Mouse (Mus musculus) limb, embryonic 14.5 days (tissue): ENCODE measurements at regions not wholly inside any gene's neighbourhood (a gene's known extent, or its start where the extent isn't known, plus 50 kb on each side); places are given as distances from the start of the nearest gene placed in this dataset.

Experiments
- ATAC-seq: fragments of 200-750 bp; cut with Nextera tagmentation; 2 replicates; pipeline ENCODE4 v1.8.0; 2017; ENCODE audit warnings: low read depth, moderate number of reproducible peaks, moderate TSS enrichment; ENCODE audit not compliant: low FRiP score
- DNase-seq: peaks from one replicate; pipeline ENCODE4 v3.0.0-alpha.2; 2015; ENCODE audit warnings: low spot score
- H3K27ac ChIP-seq: fragments of 300-500 bp; sonication (generic); replicated peaks from 2 replicates; pipeline ENCODE4 v1.5.1; 2014; ENCODE audit warnings: low read depth, mild to moderate bottlenecking, low read length, moderate library complexity, mixed read lengths
- H3K27me3 ChIP-seq: fragments of 300-500 bp; sonication (generic); 2 replicates; pipeline ENCODE4 v1.6.1; 2014; ENCODE audit warnings: low read length, mixed read lengths; ENCODE audit not compliant: control insufficient read depth, insufficient read depth
- H3K36me3 ChIP-seq: fragments of 300-500 bp; sonication (generic); 2 replicates; pipeline ENCODE4 v1.6.1; 2014; ENCODE audit warnings: mild to moderate bottlenecking, low read length, moderate library complexity, mixed read lengths; ENCODE audit not compliant: control insufficient read depth, insufficient read depth
- H3K4me1 ChIP-seq: fragments of 300-500 bp; sonication (generic); 2 replicates; pipeline ENCODE4 v1.6.1; 2014; ENCODE audit warnings: antibody characterized with exemption, low read length, mixed read lengths; ENCODE audit not compliant: control insufficient read depth, insufficient read depth
- H3K4me2 ChIP-seq: fragments of 300-500 bp; sonication (generic); replicated peaks from 2 replicates; pipeline ENCODE4 v1.6.1; 2014; ENCODE audit warnings: low read depth, mild to moderate bottlenecking, low read length, moderate library complexity; ENCODE audit not compliant: severe bottlenecking
- H3K4me3 ChIP-seq: fragments of 300-500 bp; sonication (generic); replicated peaks from 2 replicates; pipeline ENCODE4 v1.5.1; 2014; ENCODE audit warnings: low read length
- H3K9ac ChIP-seq: fragments of 300-500 bp; sonication (generic); 2 replicates; pipeline ENCODE4 v1.6.1; 2014; ENCODE audit warnings: mild to moderate bottlenecking, low read depth, low read length, moderate library complexity; ENCODE audit not compliant: severe bottlenecking
- H3K9me3 ChIP-seq: fragments of 300-500 bp; sonication (generic); 2 replicates; pipeline ENCODE4 v1.6.1; 2016; ENCODE audit warnings: low read length; ENCODE audit not compliant: control insufficient read depth
- POLR2A ChIP-seq: fragments of 200-500 bp; IDR thresholded peaks from 2 replicates; pipeline ENCODE4 v1.8.0; 2012; ENCODE audit warnings: inconsistent platforms, mild to moderate bottlenecking, moderate library complexity, borderline replicate concordance; ENCODE audit not compliant: insufficient read depth, insufficient read length; ENCODE audit errors: extremely low read depth
- WGBS: fragments of 180-500 bp; shearing (Covaris S2); extraction: QIAGEN DNeasy Blood & Tissue Kit; methylation state at CpG from one replicate; pipeline ENCODE4 v1.1.7; 2014; 5-methylcytosine and 5-hydroxymethylcytosine counted together

DNA sequence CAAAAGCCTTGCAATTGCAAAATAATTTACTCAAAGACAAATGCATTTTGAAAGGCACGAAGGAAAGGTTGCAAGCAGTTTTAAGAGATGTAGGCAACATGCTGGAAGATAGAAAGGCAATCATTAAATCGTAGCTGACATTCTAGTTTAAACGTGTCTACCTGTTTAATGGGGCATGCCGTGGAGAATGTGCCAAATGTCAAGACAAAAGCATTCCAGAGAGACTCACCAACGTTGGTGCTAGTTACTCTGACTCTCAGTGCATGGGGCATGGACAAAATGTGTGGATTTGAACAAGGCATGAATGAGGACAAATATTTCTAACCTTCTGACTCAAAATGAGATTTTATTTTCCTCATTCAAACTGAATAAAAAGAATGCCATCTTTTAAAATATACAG is 586.3 kb downstream of the Slitrk6 start:
- Histone ChIP-seq H3K27me3 (no peaks in the 10 kb centered on the region), H3K9me3 (no peaks in the 10 kb centered on the region), H3K4me2 (no peak overlapping the region), H3K9ac (no peak overlapping the region), H3K27ac (no peak overlapping the region), H3K36me3 (no peaks in the 10 kb centered on the region), H3K4me1 (no peaks in the 10 kb centered on the region), H3K4me3 (no peak overlapping the region)
- WGBS: 47% methylated on average over 5 of the region's 5 CpGs
- DNase-seq (no peak), ATAC-seq (no peak)
- TF ChIP-seq POLR2A: no peak

- DNase-seq: peak; percentile 21
- Histone ChIP-seq H3K27ac (no peak overlapping the region), H3K4me2 (no peak overlapping the region), H3K4me1 (no peaks in the 10 kb centered on the region), H3K27me3 (no peaks in the 10 kb centered on the region), H3K9ac (no peak overlapping the region), H3K9me3 (no peaks in the 10 kb centered on the region), H3K4me3 (no peak overlapping the region), H3K36me3 (no peaks in the 10 kb centered on the region)
- WGBS: 50% methylated on average over 5 of the region's 5 CpGs
- no peak for ATAC-seq
- TF ChIP-seq POLR2A: no peak
Observed at GRCm38 (mm10) chr14:110128265-110128664, 626.7 kb downstream of the Slitrk6 start.

- Histone ChIP-seq H3K4me3 (no peak overlapping the region), H3K4me1 (no peaks in the 10 kb centered on the region), H3K9ac (no peak overlapping the region), H3K4me2 (no peak overlapping the region), H3K9me3 (no peaks in the 10 kb centered on the region), H3K36me3 (no peaks in the 10 kb centered on the region), H3K27me3 (no peaks in the 10 kb centered on the region), H3K27ac (no peak overlapping the region)
- DNase-seq: peak; percentile 54
- 20% methylated on average over 6 of the region's 6 CpGs for WGBS
- ATAC-seq: peak; percentile 67
- no peak for TF ChIP-seq POLR2A
Observed at GRCm38 (mm10) chr14:110125936-110126710, 628.8 kb downstream of the Slitrk6 start.

DNA sequence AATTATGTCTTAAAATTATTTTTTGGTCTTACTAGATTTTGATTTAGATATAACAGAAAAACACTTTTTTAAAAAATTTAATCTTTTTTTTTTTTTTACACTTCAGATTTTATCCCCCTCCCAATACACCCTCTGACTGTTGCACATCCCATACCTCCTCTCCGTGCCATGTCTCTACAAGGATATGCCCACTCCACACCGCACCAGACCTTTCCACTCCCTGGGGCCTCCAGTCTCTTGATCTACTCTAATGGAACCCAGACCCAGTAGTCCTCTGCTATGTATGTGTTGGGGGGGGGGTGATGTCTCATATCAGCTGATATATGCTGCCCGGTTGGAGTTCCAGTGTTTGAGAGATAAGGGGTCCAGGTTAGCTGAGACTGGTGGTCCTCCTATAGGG is 632.2 kb downstream of the Slitrk6 start:
- TF ChIP-seq POLR2A: no peak
- WGBS: 88% methylated on average over 3 of the region's 3 CpGs
- H3K36me3 ChIP-seq: no peaks in the 10 kb centered on the region
- H3K9me3 ChIP-seq: no peaks in the 10 kb centered on the region
- H3K9ac ChIP-seq: no peak overlapping the region
- no peak overlapping the region for H3K4me2 ChIP-seq
- no peaks in the 10 kb centered on the region for H3K27me3 ChIP-seq
- H3K4me3 ChIP-seq: no peak overlapping the region
- H3K4me1 ChIP-seq: no peaks in the 10 kb centered on the region
- ATAC-seq (no peak), DNase-seq (no peak)
- no peak overlapping the region for H3K27ac ChIP-seq

DNA sequence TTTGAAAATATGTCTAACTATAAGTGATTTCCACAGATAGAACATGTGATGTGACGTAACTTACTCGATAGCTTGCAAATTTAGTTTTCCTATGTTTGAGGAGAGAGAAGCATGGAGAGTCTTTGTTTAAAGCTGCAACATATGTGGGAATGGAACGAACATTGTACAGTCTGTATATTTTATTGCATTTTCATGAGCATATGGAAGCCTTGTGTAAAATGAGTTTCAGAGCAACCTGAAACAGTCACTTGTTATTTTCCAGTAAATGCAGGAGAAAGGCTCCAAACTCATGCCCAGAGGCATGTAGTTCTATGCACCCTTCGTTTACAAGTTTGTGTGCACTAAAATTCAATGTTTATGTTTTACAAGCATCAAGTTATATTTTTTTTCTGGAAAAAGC is 639.4 kb downstream of the Slitrk6 start:
- H3K36me3 ChIP-seq: no peaks in the 10 kb centered on the region
- H3K9ac ChIP-seq: no peak overlapping the region
- H3K4me3 ChIP-seq: no peak overlapping the region
- no peaks in the 10 kb centered on the region for H3K9me3 ChIP-seq
- peak; percentile 60 for DNase-seq
- no peak overlapping the region for H3K27ac ChIP-seq
- ATAC-seq: peak; percentile 77
- H3K27me3 ChIP-seq: no peaks in the 10 kb centered on the region
- 41% methylated on average over 4 of the region's 4 CpGs for WGBS
- TF ChIP-seq POLR2A: no peak
- H3K4me2 ChIP-seq: no peak overlapping the region
- H3K4me1 ChIP-seq: no peaks in the 10 kb centered on the region
